Mouse (Mus musculus): Measurements from ENCODE around the gene Cldn24. TPM values are rescaled to one million over a fixed set of nuclear protein-coding genes. Genes with fewer than 3 reads are reported as not detected.

The Cldn24 gene
- polyA plus RNA-seq, 1 experiment from 2014 or later = 0.40 TPM

Other genes starting within 250 kb of the Cldn24 start
- gene Ing2, start 146.6 kb upstream of the Cldn24 start, polyA plus RNA-seq (2016; fragmentation: Nextera tagmentation; extraction: Ambion mirVana) = 15.9 and 16.2 TPM in 2 replicates
- 47.6 and 48.7 TPM in 2 replicates for gene Cdkn2aip, start 108.2 kb upstream of the Cldn24 start, polyA plus RNA-seq (2016; fragmentation: Nextera tagmentation; extraction: Ambion mirVana)
- not detected in 2 replicates for gene Cldn22, start 2.3 kb downstream of the Cldn24 start, polyA plus RNA-seq (2016; fragmentation: Nextera tagmentation; extraction: Ambion mirVana)
- 15.3 and 15.7 TPM in 2 replicates for gene Wwc2, start 168.8 kb downstream of the Cldn24 start, polyA plus RNA-seq (2016; fragmentation: Nextera tagmentation; extraction: Ambion mirVana)